Mouse (Mus musculus): ENCODE measurements around the gene Nde1.

GRCm38 (mm10) chr16:14156312-14156711 is 6.8 kb upstream of the Nde1 start:
- no peak for TF ChIP-seq POLR2A (IDR thresholded peaks at IDR 0.05; ENCODE audit: extremely low read depth, insufficient read depth, low read length)
- no peak for TF ChIP-seq CTCF (IDR thresholded peaks at IDR 0.05; ENCODE audit: extremely low read depth, insufficient read depth, low read length)

Measured in cortical plate, adult 2 months (tissue).